Mouse (Mus musculus) frontal cortex, adult 2 months (tissue): Measurements from ENCODE around the gene Zbtb5. TPM values are rescaled to one million over a fixed set of nuclear protein-coding genes. Genes with fewer than 3 reads are reported as not detected.
A peak's percentile ranks its signal among the peaks of the same experiment; 100 is the strongest.
"Not testable (repeated sequence)": the region's sequence is repeated elsewhere in the genome, so short reads cannot be mapped to it uniquely, and the experiment has no call there.

Experiments
- DNase-seq, 2 experiments: peaks; one replicate each; pipeline ENCODE4 v3.0.0; 2022; ENCODE audit warnings: low spot score in 1 of 2; ENCODE audit errors: extremely low spot score in 1 of 2
- polyA plus RNA-seq: library from polyadenylated mRNA; depleted of rRNA; stranded (reverse); fragments of >200 nt; gene quantifications from 2 replicates; pipeline ENCODE4 v1.2.3, GENCODE M21; 2012; rRNA removed

The Zbtb5 gene
- 9.4 and 10.6 TPM in 2 replicates for polyA plus RNA-seq

GRCm38 (mm10) chr4:45012105-45012975 is at the start of gene Zbtb5:
TSS of gene Zbtb5 (minus strand) at chr4:45012412.
- peak; percentile 100 for DNase-seq

GRCm38 (mm10) chr4:45055451-45055850 is 43.2 kb upstream of the Zbtb5 start:
- DNase-seq = no peak

GRCm38 (mm10) chr4:45054862-45055261 is 42.6 kb upstream of the Zbtb5 start:
- peak in 1 of 2 experiments; percentile 31 for DNase-seq

GRCm38 (mm10) chr4:45047956-45048355 is 35.7 kb upstream of the Zbtb5 start:
- DNase-seq = peak; percentile 24 to 45

GRCm38 (mm10) chr4:45047286-45047887 is 35.2 kb upstream of the Zbtb5 start:
- peak in 1 of 2 experiments; percentile 12 for DNase-seq

GRCm38 (mm10) chr4:45046679-45047078 is 34.5 kb upstream of the Zbtb5 start:
- no peak for DNase-seq

GRCm38 (mm10) chr4:45040795-45041194 is 28.6 kb upstream of the Zbtb5 start:
- no peak for DNase-seq

GRCm38 (mm10) chr4:45039546-45039945 is 27.3 kb upstream of the Zbtb5 start:
- not testable (repeated sequence) for DNase-seq

- DNase-seq = not testable (repeated sequence)
Measured at GRCm38 (mm10) chr4:45038879-45039278, 26.7 kb upstream of the Zbtb5 start.

GRCm38 (mm10) chr4:45037455-45038410 is 25.5 kb upstream of the Zbtb5 start:
- DNase-seq = no peak

GRCm38 (mm10) chr4:45036571-45036970 is 24.4 kb upstream of the Zbtb5 start:
- no peak for DNase-seq

- no peak for DNase-seq
Measured at GRCm38 (mm10) chr4:45036048-45036447, 23.8 kb upstream of the Zbtb5 start.

GRCm38 (mm10) chr4:45034693-45035628 is 22.7 kb upstream of the Zbtb5 start:
- no peak for DNase-seq

- DNase-seq = no peak
Measured at GRCm38 (mm10) chr4:45032586-45032985, 20.4 kb upstream of the Zbtb5 start.

GRCm38 (mm10) chr4:45026459-45026858 is 14.2 kb upstream of the Zbtb5 start:
- DNase-seq = no peak

GRCm38 (mm10) chr4:45019009-45019408 is 6.8 kb upstream of the Zbtb5 start:
- DNase-seq = no peak

- DNase-seq = peak; percentile 78 to 92
Measured at GRCm38 (mm10) chr4:45018452-45018980, 6.3 kb upstream of the Zbtb5 start, which contains the start of gene Polr1e. TSS of gene Polr1e (plus strand) at chr4:45018583.

- peak; percentile 43 to 89 for DNase-seq
Measured at GRCm38 (mm10) chr4:45015615-45016014, 3.4 kb upstream of the Zbtb5 start.

GRCm38 (mm10) chr4:45013537-45013936 is 1.3 kb upstream of the Zbtb5 start:
- DNase-seq = no peak
